Mouse (Mus musculus) megakaryocyte, embryonic 14.5 days (primary cell): ENCODE data around the gene Tnnt3.

ENCODE experiments used
- FLI1 ChIP-seq: IDR thresholded peaks from 2 replicates; pipeline ENCODE4 v1.6.1; 2012; ENCODE audit warnings: low read length, inconsistent platforms, mixed read lengths
- GATA1 ChIP-seq: IDR thresholded peaks from 3 replicates; pipeline ENCODE4 v1.6.1; 2012; ENCODE audit warnings: mixed read lengths, low read length, inconsistent platforms, borderline replicate concordance

GRCm38 (mm10) chr7:142506501-142506900 is 7.9 kb downstream of the Tnnt3 start:
- TF ChIP-seq GATA1, result no peak
- no peak for TF ChIP-seq FLI1
